Mouse (Mus musculus): ENCODE results near the gene Gpa33. TPM values are rescaled to one million over a fixed set of nuclear protein-coding genes. Genes with fewer than 3 reads are reported as not detected.
"Not testable (repeated sequence)": the region's sequence is repeated elsewhere in the genome, so short reads cannot be mapped to it uniquely, and the experiment has no call there.

Gene Gpa33
- polyA plus RNA-seq, 1 experiment, result 6.9 TPM

- no peak overlapping the region for H3K27ac ChIP-seq (ENCODE audit: control insufficient read depth, insufficient read depth, low read depth, low read length, poor library complexity)
- TF ChIP-seq CTCF (IDR thresholded peaks at IDR 0.05; ENCODE audit: control insufficient read depth, insufficient read depth, low read length) (no peak), POLR2A (IDR thresholded peaks at IDR 0.05; ENCODE audit: borderline replicate concordance, control insufficient read depth, low read depth, low read length) (peak; percentile 27; the same call in 1 of the 2 replicates)
- no peak overlapping the region for H3K4me3 ChIP-seq (replicated peaks; ENCODE audit: control insufficient read depth, low read depth, low read length)
- peaks cover 4% of the 10 kb centered on the region for H3K4me1 ChIP-seq (ENCODE audit: control insufficient read depth, insufficient read depth, low read length)
- WGBS, result 14% methylated on average over 13 of the region's 13 CpGs
Measured at GRCm38 (mm10) chr1:166138136-166138535, 8.1 kb downstream of the Gpa33 start.

- H3K4me1 ChIP-seq (ENCODE audit: control insufficient read depth, insufficient read depth, low read length), result peaks cover 4% of the 10 kb centered on the region
- TF ChIP-seq POLR2A (IDR thresholded peaks at IDR 0.05; ENCODE audit: borderline replicate concordance, control insufficient read depth, low read depth, low read length), result no peak
- no peak for TF ChIP-seq CTCF (IDR thresholded peaks at IDR 0.05; ENCODE audit: control insufficient read depth, insufficient read depth, low read length)
- H3K27ac ChIP-seq (ENCODE audit: control insufficient read depth, insufficient read depth, low read depth, low read length, poor library complexity), result no peak overlapping the region
- H3K4me3 ChIP-seq (replicated peaks; ENCODE audit: control insufficient read depth, low read depth, low read length), result no peak overlapping the region
- WGBS, result 82% methylated on average over 3 of the region's 3 CpGs
Measured at GRCm38 (mm10) chr1:166139113-166139512, 9.1 kb downstream of the Gpa33 start.

- Histone ChIP-seq H3K27ac (ENCODE audit: control insufficient read depth, insufficient read depth, low read depth, low read length, poor library complexity) (no peak overlapping the region), H3K4me1 (ENCODE audit: control insufficient read depth, insufficient read depth, low read length) (peaks cover 4% of the 10 kb centered on the region), H3K4me3 (replicated peaks; ENCODE audit: control insufficient read depth, low read depth, low read length) (no peak overlapping the region)
- TF ChIP-seq CTCF (IDR thresholded peaks at IDR 0.05; ENCODE audit: control insufficient read depth, insufficient read depth, low read length) (no peak), POLR2A (IDR thresholded peaks at IDR 0.05; ENCODE audit: borderline replicate concordance, control insufficient read depth, low read depth, low read length) (no peak)
- 82% methylated on average over 4 of the region's 4 CpGs for WGBS
Measured at GRCm38 (mm10) chr1:166139620-166140184, 9.7 kb downstream of the Gpa33 start.

GRCm38 (mm10) chr1:166141868-166142267 is 11.8 kb downstream of the Gpa33 start:
- not testable (repeated sequence) for H3K27ac ChIP-seq (ENCODE audit: control insufficient read depth, insufficient read depth, low read depth, low read length, poor library complexity); H3K4me1 ChIP-seq (ENCODE audit: control insufficient read depth, insufficient read depth, low read length); H3K4me3 ChIP-seq (replicated peaks; ENCODE audit: control insufficient read depth, low read depth, low read length)
- WGBS, result 93% methylated on average over 9 of the region's 9 CpGs

- WGBS, result 74% methylated on average over 6 of the region's 6 CpGs
- no peak overlapping the region for H3K27ac ChIP-seq (ENCODE audit: control insufficient read depth, insufficient read depth, low read depth, low read length, poor library complexity)
- H3K4me3 ChIP-seq (replicated peaks; ENCODE audit: control insufficient read depth, low read depth, low read length), result no peak overlapping the region
- peaks cover 4% of the 10 kb centered on the region for H3K4me1 ChIP-seq (ENCODE audit: control insufficient read depth, insufficient read depth, low read length)
- TF ChIP-seq POLR2A (IDR thresholded peaks at IDR 0.05; ENCODE audit: borderline replicate concordance, control insufficient read depth, low read depth, low read length), result no peak
Measured at GRCm38 (mm10) chr1:166142369-166142768, 12.3 kb downstream of the Gpa33 start.

- Histone ChIP-seq H3K4me1 (ENCODE audit: control insufficient read depth, insufficient read depth, low read length) (no peaks in the 10 kb centered on the region), H3K4me3 (replicated peaks; ENCODE audit: control insufficient read depth, low read depth, low read length) (no peak overlapping the region), H3K27ac (ENCODE audit: control insufficient read depth, insufficient read depth, low read depth, low read length, poor library complexity) (no peak overlapping the region)
- 67% methylated on average over 11 of the region's 11 CpGs for WGBS
- no peak for TF ChIP-seq CTCF (IDR thresholded peaks at IDR 0.05; ENCODE audit: control insufficient read depth, insufficient read depth, low read length)
- TF ChIP-seq POLR2A (IDR thresholded peaks at IDR 0.05; ENCODE audit: borderline replicate concordance, control insufficient read depth, low read depth, low read length), result no peak
Measured at GRCm38 (mm10) chr1:166146626-166147025, 16.6 kb downstream of the Gpa33 start.

GRCm38 (mm10) chr1:166147657-166148056 is 17.6 kb downstream of the Gpa33 start:
- H3K4me1 ChIP-seq (ENCODE audit: control insufficient read depth, insufficient read depth, low read length), result no peaks in the 10 kb centered on the region
- no peak overlapping the region for H3K4me3 ChIP-seq (replicated peaks; ENCODE audit: control insufficient read depth, low read depth, low read length)
- TF ChIP-seq CTCF (IDR thresholded peaks at IDR 0.05; ENCODE audit: control insufficient read depth, insufficient read depth, low read length), result no peak
- TF ChIP-seq POLR2A (IDR thresholded peaks at IDR 0.05; ENCODE audit: borderline replicate concordance, control insufficient read depth, low read depth, low read length), result no peak
- 61% methylated on average over 3 of the region's 3 CpGs for WGBS
- no peak overlapping the region for H3K27ac ChIP-seq (ENCODE audit: control insufficient read depth, insufficient read depth, low read depth, low read length, poor library complexity)

GRCm38 (mm10) chr1:166149441-166149840 is 19.4 kb downstream of the Gpa33 start:
- 19% methylated on average over 4 of the region's 4 CpGs for WGBS
- Histone ChIP-seq H3K4me3 (replicated peaks; ENCODE audit: control insufficient read depth, low read depth, low read length) (no peak overlapping the region), H3K4me1 (ENCODE audit: control insufficient read depth, insufficient read depth, low read length) (no peaks in the 10 kb centered on the region), H3K27ac (ENCODE audit: control insufficient read depth, insufficient read depth, low read depth, low read length, poor library complexity) (no peak overlapping the region)
- no peak for TF ChIP-seq POLR2A (IDR thresholded peaks at IDR 0.05; ENCODE audit: borderline replicate concordance, control insufficient read depth, low read depth, low read length)
- no peak for TF ChIP-seq CTCF (IDR thresholded peaks at IDR 0.05; ENCODE audit: control insufficient read depth, insufficient read depth, low read length)

- TF ChIP-seq CTCF (IDR thresholded peaks at IDR 0.05; ENCODE audit: control insufficient read depth, insufficient read depth, low read length), result no peak
- TF ChIP-seq POLR2A (IDR thresholded peaks at IDR 0.05; ENCODE audit: borderline replicate concordance, control insufficient read depth, low read depth, low read length), result no peak
- no peak overlapping the region for H3K4me3 ChIP-seq (replicated peaks; ENCODE audit: control insufficient read depth, low read depth, low read length)
- no peak overlapping the region for H3K27ac ChIP-seq (ENCODE audit: control insufficient read depth, insufficient read depth, low read depth, low read length, poor library complexity)
- H3K4me1 ChIP-seq (ENCODE audit: control insufficient read depth, insufficient read depth, low read length), result no peaks in the 10 kb centered on the region
- 46% methylated on average over 7 of the region's 7 CpGs for WGBS
Measured at GRCm38 (mm10) chr1:166150035-166150434, 20.0 kb downstream of the Gpa33 start.

Data from bone marrow, adult 2 months (tissue).